Mouse (Mus musculus): ENCODE results near the gene Cnn1. TPM values are rescaled to one million over a fixed set of nuclear protein-coding genes. Genes with fewer than 3 reads are reported as not detected.

The Cnn1 gene
- polyA plus RNA-seq (2016; fragmentation: Nextera tagmentation; extraction: Ambion mirVana) = 1.3 and 3.1 TPM in 2 replicates

DNA sequence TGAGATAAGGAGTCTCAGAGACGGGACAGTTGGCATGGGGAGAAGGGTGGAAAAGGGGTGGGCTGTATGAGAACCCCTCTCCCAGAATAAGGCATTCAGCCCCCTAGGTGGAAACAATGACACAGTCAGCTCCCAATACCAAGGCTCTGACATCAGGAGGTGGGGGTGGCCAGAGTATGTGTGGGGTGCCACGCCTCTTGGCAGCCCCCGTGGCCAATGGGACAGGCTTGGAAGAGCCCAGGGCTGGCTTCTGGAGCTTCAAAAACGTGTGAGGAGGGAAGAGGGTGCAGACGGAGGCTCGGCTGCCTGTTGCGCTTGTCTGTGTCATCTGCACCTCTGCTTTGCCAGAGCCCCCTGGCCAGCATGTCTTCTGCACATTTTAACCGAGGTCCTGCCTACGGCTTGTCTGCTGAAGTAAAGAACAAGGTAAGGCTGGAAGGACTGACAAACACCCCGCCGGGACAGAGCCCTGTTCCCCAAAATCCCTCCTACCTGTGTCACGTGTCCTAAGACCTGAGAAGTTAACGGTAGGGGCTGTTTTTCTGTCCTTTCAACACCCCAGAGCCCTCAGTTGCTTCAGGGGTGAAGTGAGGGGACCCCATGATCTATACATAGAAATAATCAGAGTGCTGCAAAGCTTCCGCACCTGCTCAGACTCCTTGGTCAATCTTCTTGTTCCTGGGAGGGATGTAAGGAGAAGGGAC is at the start of gene Cnn1:
Gene Cnn1, plus strand, starts transcription at position 224 of the 704 bp plus-strand sequence.
- Histone ChIP-seq H3K4me3 (peak within 1 kb of the TSS; percentile 19; the same call in 1 of the 2 replicates), H3K9me3 (no peaks in the 10 kb centered on the region), H3K4me1 (peaks cover 9% of the 10 kb centered on the region), H3K36me3 (replicated peaks) (no peaks in the 10 kb centered on the region), H3K27me3 (replicated peaks; ENCODE audit: low read depth, poor library complexity, severe bottlenecking) (peaks cover 71% of the 10 kb centered on the region), H3K27ac (replicated peaks) (no peak within 1 kb of the TSS; the same call in 1 of the 2 replicates)
- WGBS = 8% methylated on average over 14 of the region's 14 CpGs
- DNase-seq (ENCODE audit: low spot score) = peak; percentile 22

- Histone ChIP-seq H3K4me3 (peak overlapping the region; percentile 65), H3K4me1 (peaks cover 40% of the 10 kb centered on the region), H3K27me3 (replicated peaks; ENCODE audit: low read depth, poor library complexity, severe bottlenecking) (peaks cover 63% of the 10 kb centered on the region), H3K36me3 (replicated peaks) (no peaks in the 10 kb centered on the region), H3K27ac (replicated peaks) (0 out of 2 replicates have a peak overlapping the region, but pooled peaks have one; percentile 80), H3K9me3 (no peaks in the 10 kb centered on the region)
- DNase-seq (ENCODE audit: low spot score) = no peak
- WGBS = 59% methylated on average over 11 of the region's 11 CpGs
Observed at GRCm38 (mm10) chr9:22049315-22049714, 49.7 kb upstream of the Cnn1 start.

GRCm38 (mm10) chr9:22049721-22050270 is 49.2 kb upstream of the Cnn1 start:
- peaks cover 68% of the 10 kb centered on the region for H3K27me3 ChIP-seq (replicated peaks; ENCODE audit: low read depth, poor library complexity, severe bottlenecking)
- H3K4me3 ChIP-seq = peak overlapping the region; percentile 65
- H3K27ac ChIP-seq (replicated peaks) = peak overlapping the region; percentile 80
- H3K36me3 ChIP-seq (replicated peaks) = no peaks in the 10 kb centered on the region
- DNase-seq (ENCODE audit: low spot score) = no peak
- no peaks in the 10 kb centered on the region for H3K9me3 ChIP-seq
- peaks cover 45% of the 10 kb centered on the region for H3K4me1 ChIP-seq
- whole genome bisulfite sequencing = 48% methylated on average over 4 of the region's 4 CpGs

DNA sequence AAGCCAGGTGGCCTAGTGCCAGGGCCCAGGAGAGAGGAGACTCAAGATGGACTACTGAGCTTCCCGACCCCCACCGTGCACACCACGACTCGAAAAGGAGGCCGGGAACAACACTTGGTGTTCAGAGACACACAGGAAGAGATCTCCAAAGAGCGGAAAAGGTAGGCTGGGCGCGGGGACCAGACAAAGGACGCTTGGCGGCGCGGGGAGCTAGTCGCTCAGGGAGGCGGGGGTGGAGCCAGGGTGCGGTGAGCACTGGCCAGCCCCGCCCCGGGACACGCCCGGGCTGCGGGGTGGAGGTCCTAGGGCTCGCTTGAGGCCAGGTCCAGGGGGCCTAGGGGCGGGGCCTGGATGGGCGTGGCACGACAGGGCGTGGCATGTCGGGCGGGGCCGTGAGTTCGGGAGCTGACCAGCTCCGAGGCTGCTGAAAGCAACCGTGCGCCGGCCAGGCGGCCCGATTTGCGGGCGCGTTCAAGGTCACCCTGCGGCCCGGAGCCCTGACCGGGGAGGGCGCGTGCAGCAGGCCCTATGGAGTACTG is 48.6 kb upstream of the Cnn1 start:
- WGBS = under 1% methylated on average over 43 of the region's 43 CpGs

DNA sequence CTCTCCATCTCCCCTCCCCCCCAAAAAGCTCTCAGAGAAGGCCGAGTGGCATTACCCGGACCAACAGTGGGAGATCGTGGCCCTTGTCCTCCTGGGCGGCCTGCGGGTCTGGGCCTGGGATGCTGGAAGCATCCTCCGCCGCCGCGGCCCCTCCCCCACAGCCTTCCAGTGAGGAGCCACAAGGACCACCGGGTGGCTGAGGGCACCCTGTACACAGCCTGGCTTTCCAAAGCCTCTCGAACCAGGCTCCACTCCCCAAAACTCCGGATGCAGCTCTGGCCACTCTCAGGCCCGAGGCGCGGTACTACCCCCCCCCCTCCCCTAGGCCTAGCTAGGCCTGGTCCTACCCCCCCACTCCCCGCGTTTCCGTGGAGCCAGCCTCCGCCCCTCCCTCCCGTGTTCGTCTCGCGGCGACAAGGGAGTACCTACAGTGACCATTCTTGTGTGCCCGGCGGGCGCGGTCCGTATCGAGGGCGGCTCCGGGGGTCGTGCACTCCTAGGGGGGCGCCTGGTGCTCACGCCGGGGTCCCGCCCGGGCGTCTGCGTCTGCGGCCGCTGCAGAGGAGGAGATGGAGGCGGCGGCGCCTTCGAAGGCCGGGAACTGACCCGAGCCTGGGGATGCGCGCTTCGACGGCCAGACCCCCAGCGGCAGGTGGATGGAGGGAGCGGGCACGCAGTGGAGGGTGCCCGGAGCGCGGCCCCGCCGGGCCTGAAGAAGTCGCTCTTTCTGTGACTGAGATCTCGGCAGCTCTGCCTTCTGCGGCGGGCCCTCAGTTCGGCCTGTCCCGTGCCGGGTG is 47.7 kb upstream of the Cnn1 start:
- WGBS = under 1% methylated on average over 62 of the region's 67 CpGs
- H3K27me3 ChIP-seq (replicated peaks; ENCODE audit: low read depth, poor library complexity, severe bottlenecking) = peaks cover 83% of the 10 kb centered on the region
- H3K36me3 ChIP-seq (replicated peaks) = no peaks in the 10 kb centered on the region
- no peaks in the 10 kb centered on the region for H3K9me3 ChIP-seq
- peak overlapping the region; percentile 65 for H3K4me3 ChIP-seq
- peak overlapping the region; percentile 80 for H3K27ac ChIP-seq (replicated peaks)
- H3K4me1 ChIP-seq = peaks cover 54% of the 10 kb centered on the region
- DNase-seq (ENCODE audit: low spot score) = peak; percentile 44

More for the DNA sequence above, 48.6 kb upstream of the Cnn1 start:
- peak overlapping the region; percentile 80 for H3K27ac ChIP-seq (replicated peaks)
- H3K4me3 ChIP-seq = peak overlapping the region; percentile 65
- H3K27me3 ChIP-seq (replicated peaks; ENCODE audit: low read depth, poor library complexity, severe bottlenecking) = peaks cover 73% of the 10 kb centered on the region
- H3K9me3 ChIP-seq = no peaks in the 10 kb centered on the region
- DNase-seq (ENCODE audit: low spot score) = peak; percentile 86
- no peaks in the 10 kb centered on the region for H3K36me3 ChIP-seq (replicated peaks)
- peaks cover 50% of the 10 kb centered on the region for H3K4me1 ChIP-seq

DNA sequence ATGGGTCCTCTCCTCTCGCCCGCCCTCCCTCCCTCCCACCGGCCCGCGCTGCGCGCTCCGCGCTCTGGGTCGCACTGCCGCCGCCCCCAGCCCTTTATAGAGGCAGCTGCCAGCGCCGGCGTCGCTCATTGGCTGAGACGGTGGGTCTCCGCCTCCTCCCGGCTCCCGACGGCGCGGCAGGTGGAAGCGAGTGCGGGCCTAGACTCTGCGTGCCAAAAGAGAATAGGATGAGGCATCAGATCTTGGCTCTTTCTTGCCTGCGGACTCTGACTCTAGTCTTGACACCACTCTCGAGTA is 47.1 kb upstream of the Cnn1 start, which contains the start of gene Elavl3:
Gene Elavl3, minus strand, starts transcription at position 66 of the 297 bp plus-strand sequence.
- H3K36me3 ChIP-seq (replicated peaks) = peaks cover 1% of the 10 kb centered on the region; the same call in 1 of the 2 replicates
- peaks cover 54% of the 10 kb centered on the region for H3K4me1 ChIP-seq
- peak within 1 kb of the TSS; percentile 80 for H3K27ac ChIP-seq (replicated peaks)
- no peaks in the 10 kb centered on the region for H3K9me3 ChIP-seq
- 2% methylated on average over 18 of the region's 28 CpGs for WGBS
- peaks cover 85% of the 10 kb centered on the region for H3K27me3 ChIP-seq (replicated peaks; ENCODE audit: low read depth, poor library complexity, severe bottlenecking)
- DNase-seq (ENCODE audit: low spot score) = peak; percentile 73
- H3K4me3 ChIP-seq = peak within 1 kb of the TSS; percentile 65

DNA sequence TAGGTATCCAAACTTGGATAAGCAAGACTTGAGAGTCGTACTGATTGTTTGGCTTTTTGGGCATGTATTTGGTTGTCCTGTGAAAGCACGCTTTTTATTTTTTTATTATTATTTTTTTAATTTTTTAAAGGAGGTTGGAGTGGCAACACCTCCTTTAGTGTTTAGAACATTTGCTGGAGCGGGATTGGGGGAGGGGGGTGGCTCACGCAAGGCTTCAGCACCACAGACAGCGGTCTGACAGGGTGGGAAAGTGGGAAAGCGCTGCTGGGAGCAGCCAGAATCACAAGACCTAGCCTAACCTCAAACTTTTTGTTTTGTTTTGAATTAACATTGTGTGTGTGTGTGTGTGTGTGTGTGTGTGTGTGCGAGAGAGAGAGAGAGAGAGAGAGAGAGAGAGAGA is 45.4 kb upstream of the Cnn1 start:
- no peak overlapping the region for H3K27ac ChIP-seq (replicated peaks)
- peaks cover 19% of the 10 kb centered on the region for H3K36me3 ChIP-seq (replicated peaks)
- no peaks in the 10 kb centered on the region for H3K9me3 ChIP-seq
- no peak overlapping the region for H3K4me3 ChIP-seq
- WGBS = 42% methylated on average over 7 of the region's 7 CpGs
- peaks cover 45% of the 10 kb centered on the region for H3K4me1 ChIP-seq
- H3K27me3 ChIP-seq (replicated peaks; ENCODE audit: low read depth, poor library complexity, severe bottlenecking) = peaks cover 77% of the 10 kb centered on the region
- peak; percentile 68 for DNase-seq (ENCODE audit: low spot score)

DNA sequence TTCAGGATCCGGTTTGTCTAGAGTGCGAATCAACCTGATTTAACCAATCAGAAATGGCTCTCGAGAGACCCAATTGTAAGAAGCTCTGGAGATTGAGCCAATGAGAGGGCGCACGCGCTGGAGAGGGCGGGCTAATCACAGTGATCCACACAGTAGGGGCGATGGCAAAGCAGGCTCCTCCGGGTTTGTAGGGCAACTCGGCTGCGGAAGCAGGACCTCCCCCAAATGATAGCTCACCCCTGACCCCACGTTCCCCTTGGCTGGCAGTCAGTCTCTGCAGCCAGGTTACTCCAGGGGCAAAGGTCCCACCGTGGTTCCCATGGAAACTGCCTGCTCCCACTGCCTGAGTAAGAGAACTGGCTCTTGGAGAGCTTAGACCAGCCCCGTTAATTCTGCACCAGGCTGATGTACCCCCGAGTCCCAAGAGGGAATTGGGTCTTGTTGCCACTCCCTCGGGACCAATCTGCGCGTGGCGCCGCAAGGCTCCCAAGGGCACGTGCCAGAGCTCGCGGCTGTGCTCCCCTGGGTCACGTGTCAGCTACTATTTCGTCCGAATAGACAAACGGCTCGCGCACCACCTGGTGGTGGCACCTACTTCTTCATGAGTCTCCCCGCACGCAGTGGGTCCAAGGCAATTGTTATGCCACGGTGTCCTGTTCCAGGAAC is 44.5 kb upstream of the Cnn1 start:
- Histone ChIP-seq H3K36me3 (replicated peaks) (peaks cover 28% of the 10 kb centered on the region), H3K4me3 (peak overlapping the region; percentile 41), H3K4me1 (peaks cover 40% of the 10 kb centered on the region), H3K27me3 (replicated peaks; ENCODE audit: low read depth, poor library complexity, severe bottlenecking) (peaks cover 68% of the 10 kb centered on the region), H3K27ac (replicated peaks) (no peak overlapping the region), H3K9me3 (no peaks in the 10 kb centered on the region)
- peak; percentile 80 for DNase-seq (ENCODE audit: low spot score)
- 2% methylated on average over 32 of the region's 32 CpGs for WGBS

DNA sequence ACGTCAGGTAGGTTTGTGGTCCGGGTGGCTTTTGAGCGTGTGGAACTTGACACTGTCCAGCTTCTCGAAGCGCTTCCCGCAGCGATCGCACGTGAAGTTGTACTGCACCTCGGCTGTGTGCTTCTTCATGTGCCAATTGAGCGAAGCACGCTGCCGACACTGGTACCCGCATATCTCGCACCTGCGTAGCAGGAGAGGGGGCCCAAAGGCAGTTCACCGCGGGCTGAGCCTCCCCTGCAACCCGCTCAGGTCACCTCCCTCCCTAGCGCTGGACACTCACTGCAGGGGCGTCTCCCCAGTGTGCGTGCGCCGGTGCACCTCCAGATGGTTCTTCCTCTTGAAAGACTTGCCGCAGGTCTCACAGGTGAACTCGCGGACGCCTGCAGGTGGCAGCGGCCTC is 43.3 kb upstream of the Cnn1 start:
- WGBS = 36% methylated on average over 29 of the region's 29 CpGs

GRCm38 (mm10) chr9:22056303-22056910 is 42.6 kb upstream of the Cnn1 start:
- DNase-seq (ENCODE audit: low spot score) = no peak
- Histone ChIP-seq H3K36me3 (replicated peaks) (peaks cover 42% of the 10 kb centered on the region), H3K4me1 (peaks cover 21% of the 10 kb centered on the region), H3K9me3 (no peaks in the 10 kb centered on the region), H3K27ac (replicated peaks) (no peak overlapping the region), H3K4me3 (no peak overlapping the region), H3K27me3 (replicated peaks; ENCODE audit: low read depth, poor library complexity, severe bottlenecking) (peaks cover 50% of the 10 kb centered on the region)
- WGBS = 79% methylated on average over 9 of the region's 9 CpGs

More for the DNA sequence above, 43.3 kb upstream of the Cnn1 start:
- Histone ChIP-seq H3K36me3 (replicated peaks) (peaks cover 35% of the 10 kb centered on the region), H3K4me1 (peaks cover 28% of the 10 kb centered on the region), H3K4me3 (no peak overlapping the region), H3K27me3 (replicated peaks; ENCODE audit: low read depth, poor library complexity, severe bottlenecking) (peaks cover 57% of the 10 kb centered on the region), H3K9me3 (no peaks in the 10 kb centered on the region), H3K27ac (replicated peaks) (no peak overlapping the region)
- peak; percentile 14 for DNase-seq (ENCODE audit: low spot score)

GRCm38 (mm10) chr9:22057031-22057517 is 41.9 kb upstream of the Cnn1 start:
- Histone ChIP-seq H3K36me3 (replicated peaks) (peaks cover 49% of the 10 kb centered on the region), H3K4me1 (peaks cover 15% of the 10 kb centered on the region), H3K27ac (replicated peaks) (no peak overlapping the region), H3K4me3 (no peak overlapping the region), H3K9me3 (no peaks in the 10 kb centered on the region), H3K27me3 (replicated peaks; ENCODE audit: low read depth, poor library complexity, severe bottlenecking) (peaks cover 43% of the 10 kb centered on the region)
- DNase-seq (ENCODE audit: low spot score) = no peak
- WGBS = 90% methylated on average over 9 of the region's 9 CpGs
